Mouse (Mus musculus): Measurements from ENCODE around the gene Usp32.
"Not testable (repeated sequence)": the region's sequence is repeated elsewhere in the genome, so short reads cannot be mapped to it uniquely, and the experiment has no call there.

The Usp32 gene

GRCm38 (mm10) chr11:85139581-85140540, at the start of gene Usp32:
TSS of gene Usp32 (minus strand) at chr11:85140161.
- peak; percentile 97 for DNase-seq (ENCODE audit: low spot score)

- no peak for DNase-seq (ENCODE audit: low spot score)
These were observed 49.1 kb upstream of the Usp32 start for GRCm38 (mm10) chr11:85189110-85189509.

- DNase-seq (ENCODE audit: low spot score): no peak
These were observed 44.9 kb upstream of the Usp32 start for GRCm38 (mm10) chr11:85184839-85185238.

GRCm38 (mm10) chr11:85184082-85184481, 44.1 kb upstream of the Usp32 start:
- peak; percentile 63 for DNase-seq (ENCODE audit: low spot score)

- DNase-seq (ENCODE audit: low spot score): no peak
These were observed 43.4 kb upstream of the Usp32 start for GRCm38 (mm10) chr11:85183284-85183779.

GRCm38 (mm10) chr11:85182617-85183283, 42.8 kb upstream of the Usp32 start:
- DNase-seq (ENCODE audit: low spot score): peak; percentile 56

GRCm38 (mm10) chr11:85178413-85178812, 38.5 kb upstream of the Usp32 start:
- DNase-seq (ENCODE audit: low spot score): no peak

- no peak for DNase-seq (ENCODE audit: low spot score)
These were observed 37.8 kb upstream of the Usp32 start for GRCm38 (mm10) chr11:85177761-85178160.

- no peak for DNase-seq (ENCODE audit: low spot score)
These were observed 36.0 kb upstream of the Usp32 start for GRCm38 (mm10) chr11:85175941-85176340.

GRCm38 (mm10) chr11:85170833-85171232, 30.9 kb upstream of the Usp32 start:
- no peak for DNase-seq (ENCODE audit: low spot score)

GRCm38 (mm10) chr11:85170058-85170740, 30.2 kb upstream of the Usp32 start, which contains the start of gene 1700125H20Rik:
TSS of gene 1700125H20Rik (plus strand) at chr11:85170404.
- peak; percentile 92 for DNase-seq (ENCODE audit: low spot score)

GRCm38 (mm10) chr11:85167503-85167902, 27.5 kb upstream of the Usp32 start:
- no peak for DNase-seq (ENCODE audit: low spot score)

- DNase-seq (ENCODE audit: low spot score): no peak
These were observed 24.4 kb upstream of the Usp32 start for GRCm38 (mm10) chr11:85164371-85164770.

GRCm38 (mm10) chr11:85163014-85163413, 23.1 kb upstream of the Usp32 start:
- not testable (repeated sequence) for DNase-seq (ENCODE audit: low spot score)

- no peak for DNase-seq (ENCODE audit: low spot score)
These were observed 17.3 kb upstream of the Usp32 start for GRCm38 (mm10) chr11:85157301-85157700.

- DNase-seq (ENCODE audit: low spot score): no peak
These were observed 12.4 kb upstream of the Usp32 start for GRCm38 (mm10) chr11:85152256-85152930.

- no peak for DNase-seq (ENCODE audit: low spot score)
These were observed 1.0 kb downstream of the Usp32 start for GRCm38 (mm10) chr11:85138776-85139474.

GRCm38 (mm10) chr11:85131542-85131941, 8.4 kb downstream of the Usp32 start:
- DNase-seq (ENCODE audit: low spot score): no peak

- no peak for DNase-seq (ENCODE audit: low spot score)
These were observed 11.1 kb downstream of the Usp32 start for GRCm38 (mm10) chr11:85128883-85129282.

GRCm38 (mm10) chr11:85126257-85127102, 13.5 kb downstream of the Usp32 start:
- DNase-seq (ENCODE audit: low spot score): no peak

All from lung, postnatal 25 days (tissue).